Mouse (Mus musculus): ENCODE measurements around the gene Gm49384. TPM values are rescaled to one million over a fixed set of nuclear protein-coding genes. Genes with fewer than 3 reads are reported as not detected.

Gm49384 gene
- polyA plus RNA-seq, 2 experiments from 2014 or later, result 8.1 to 8.9 TPM

- no peak for ATAC-seq
Observed at GRCm38 (mm10) chr12:69207396-69207795, 3.3 kb upstream of the Gm49384 start.

DNA sequence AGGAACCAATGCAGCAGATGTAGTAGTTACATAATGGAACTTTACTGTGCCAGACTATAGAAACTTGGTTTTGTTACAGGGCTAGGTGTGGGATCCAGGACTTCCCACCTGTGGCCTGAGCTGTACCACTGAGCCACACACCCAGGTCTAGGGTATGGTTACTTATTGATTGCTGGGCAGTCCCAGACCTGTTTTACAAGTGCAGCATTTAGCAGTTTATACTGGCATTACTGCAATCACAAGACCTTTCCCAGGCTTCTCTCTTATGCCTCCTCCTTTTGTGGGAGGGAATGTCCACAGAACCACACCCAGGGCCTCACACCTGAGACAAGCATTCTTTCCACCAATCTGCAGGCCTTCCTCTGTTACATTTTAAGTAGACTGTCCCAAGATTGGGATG, 5.1 kb downstream of the Gm49384 start:
- ATAC-seq, result no peak

- ATAC-seq, result peak; percentile 5
Observed at GRCm38 (mm10) chr12:69198164-69198535, 5.9 kb downstream of the Gm49384 start, which contains the start of gene Dnaaf2. Gene Dnaaf2 (minus strand): TSS chr12:69198429.

DNA sequence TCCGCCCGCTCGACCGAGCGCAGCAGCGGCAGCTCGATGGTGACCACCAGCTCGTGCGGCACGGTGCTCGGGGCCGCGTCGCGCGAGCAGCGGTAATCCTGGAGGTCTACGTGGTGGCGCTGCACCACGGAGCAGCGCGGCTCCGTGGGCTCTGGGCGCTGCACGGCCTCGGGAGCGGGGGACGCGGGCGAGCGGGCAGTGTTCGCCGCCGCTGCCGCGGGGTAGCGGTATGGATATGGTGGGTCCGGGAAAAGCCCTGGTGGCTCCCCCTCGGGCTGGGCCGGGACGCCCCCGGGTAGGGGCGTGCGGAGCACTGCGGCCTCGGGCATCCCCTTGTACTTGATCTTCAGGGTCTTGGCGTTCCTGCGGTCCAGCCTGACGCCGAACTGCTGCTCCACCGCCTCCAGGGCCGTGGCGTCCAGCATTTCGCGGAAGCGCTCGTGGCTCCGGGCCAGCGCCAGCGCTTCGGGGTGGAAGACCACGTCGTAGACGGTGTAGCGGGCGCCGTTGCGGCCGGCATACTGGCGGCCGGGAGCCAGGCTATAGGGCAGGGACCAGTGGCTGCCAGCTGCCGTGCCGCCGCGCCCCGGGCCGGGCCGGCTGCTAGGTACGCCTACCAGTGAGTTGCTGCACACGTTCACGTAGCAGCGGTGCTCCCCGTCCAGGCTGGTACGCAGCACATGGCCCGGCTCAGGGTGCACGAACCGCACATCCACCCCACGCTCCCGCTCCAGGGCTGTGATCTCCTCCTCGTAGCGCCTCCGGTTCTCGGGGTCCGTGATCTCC, 6.5 kb downstream of the Gm49384 start:
- peak; percentile 69 for ATAC-seq

DNA sequence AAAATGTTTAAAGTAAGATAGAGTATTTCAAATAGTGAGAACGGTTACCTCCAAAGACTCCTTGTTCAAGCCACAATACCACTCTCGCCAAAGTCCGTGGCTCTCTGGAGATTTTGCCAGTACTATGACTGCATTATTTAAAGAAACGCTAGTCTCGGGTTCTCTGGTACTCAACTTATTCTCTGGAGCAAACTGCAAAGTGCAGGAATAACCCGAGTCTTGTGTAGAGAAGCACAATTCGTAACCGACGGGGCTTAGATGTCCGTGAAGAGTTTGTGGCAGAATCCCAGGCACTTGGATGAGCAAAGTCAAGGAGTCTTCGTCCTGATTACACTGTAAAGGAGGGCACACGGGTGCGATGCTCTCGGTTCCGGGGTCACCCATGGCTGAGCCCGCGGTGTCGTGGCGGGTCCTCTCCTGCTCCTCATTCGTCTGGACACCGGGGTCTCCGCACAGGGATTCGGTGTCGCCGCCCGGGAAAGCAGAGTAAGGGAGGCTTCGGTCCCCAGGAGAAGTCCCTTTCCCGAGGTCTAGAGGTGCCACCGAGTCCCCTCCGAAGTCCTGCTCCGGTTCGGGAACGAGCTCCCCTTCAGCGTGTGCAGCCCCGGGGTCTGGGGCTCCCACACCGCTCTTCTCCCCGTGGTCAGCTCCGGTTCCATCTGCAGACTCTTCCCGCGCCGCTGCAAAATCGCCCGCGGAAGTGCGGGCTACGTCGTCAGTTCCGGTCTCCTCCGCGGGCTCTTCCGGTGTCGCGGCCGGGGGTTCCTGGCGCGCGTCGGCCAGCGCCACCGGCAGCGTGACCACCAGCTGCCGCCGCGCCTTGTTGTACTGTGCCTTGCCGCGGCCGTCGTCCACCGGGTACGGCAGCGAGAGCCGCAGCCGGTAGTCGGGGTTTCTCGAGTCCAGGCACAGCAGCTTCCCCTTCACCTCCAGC, 7.4 kb downstream of the Gm49384 start, which contains the start of gene Gm49383:
Gene Gm49383, minus strand, starts transcription at position 661 of the 934 bp plus-strand sequence.
- peak; percentile 75 for ATAC-seq

DNA sequence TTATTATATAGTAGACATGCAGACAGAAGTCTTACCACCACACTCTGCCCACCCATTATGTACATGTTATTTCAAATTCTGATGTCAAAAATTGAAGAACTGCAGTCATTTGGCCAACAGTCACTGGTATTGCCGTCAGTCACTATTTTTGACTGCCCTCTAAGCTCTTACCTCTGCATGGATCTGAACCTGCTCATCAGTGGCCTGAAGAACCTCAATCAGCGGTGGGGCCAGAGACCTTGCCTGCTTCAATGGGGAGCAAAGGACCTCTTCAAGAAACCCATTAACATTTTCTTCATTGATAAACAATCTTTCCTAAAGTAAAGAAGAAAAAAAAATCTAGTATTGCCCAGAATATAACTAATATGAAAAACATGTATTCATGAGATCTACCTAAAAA, 11.4 kb downstream of the Gm49384 start:
- ATAC-seq, result no peak

- ATAC-seq, result no peak
Observed at GRCm38 (mm10) chr12:69191396-69191795, 12.7 kb downstream of the Gm49384 start.

DNA sequence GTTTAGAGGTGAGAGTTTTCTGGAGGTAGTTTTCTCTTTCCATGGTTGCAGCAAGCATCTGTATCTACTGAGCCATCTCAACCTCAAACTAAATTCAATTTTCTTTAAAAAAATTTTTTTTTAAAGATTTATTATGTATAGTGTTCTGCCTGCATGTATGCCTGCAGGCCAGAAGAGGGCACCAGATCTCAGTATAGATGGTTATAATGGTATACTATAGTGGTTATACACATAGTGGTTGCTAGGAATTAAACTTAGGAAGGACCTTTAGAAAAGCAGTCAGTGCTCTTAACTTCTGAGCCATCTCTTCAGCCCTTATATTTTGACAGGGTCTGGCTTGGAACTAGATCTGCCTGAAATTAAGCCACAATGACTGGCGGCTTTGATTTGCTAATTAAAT, 13.5 kb downstream of the Gm49384 start:
- peak; percentile 73 for ATAC-seq

GRCm38 (mm10) chr12:69190074-69190473, 14.0 kb downstream of the Gm49384 start:
- ATAC-seq, result no peak

GRCm38 (mm10) chr12:69186811-69187471, 17.1 kb downstream of the Gm49384 start:
- ATAC-seq, result no peak

GRCm38 (mm10) chr12:69185371-69185770, 18.7 kb downstream of the Gm49384 start:
- ATAC-seq, result no peak

- ATAC-seq, result peak; percentile 38
Observed at GRCm38 (mm10) chr12:69184342-69185295, 19.4 kb downstream of the Gm49384 start.

GRCm38 (mm10) chr12:69183583-69184308, 20.3 kb downstream of the Gm49384 start, which contains the start of the genes Rpl36al and Mgat2:
Gene Rpl36al (minus strand): TSS chr12:69184083.
Gene Mgat2 (plus strand): TSS chr12:69184157.
- peak; percentile 96 for ATAC-seq

DNA sequence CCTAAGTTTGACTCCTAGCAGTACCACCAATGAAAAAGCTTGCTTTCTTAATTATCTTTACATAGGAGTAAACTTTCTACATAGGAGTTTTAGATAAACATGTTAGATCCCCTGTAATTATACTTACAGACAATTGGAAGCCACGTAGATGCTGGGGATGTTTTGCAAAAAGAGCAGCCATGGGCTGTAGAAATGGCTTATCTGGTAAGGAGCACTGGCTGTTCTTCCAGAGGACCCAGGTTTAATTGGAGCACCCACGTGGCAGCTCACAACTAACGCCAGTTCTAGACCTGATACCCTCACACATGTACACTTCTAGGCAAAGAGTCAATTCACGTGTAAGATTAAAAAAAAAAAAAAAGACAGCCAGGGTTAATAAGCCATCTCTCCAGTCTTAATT, 22.3 kb downstream of the Gm49384 start:
- ATAC-seq, result no peak

- no peak for ATAC-seq
Observed at GRCm38 (mm10) chr12:69179371-69179770, 24.7 kb downstream of the Gm49384 start.

GRCm38 (mm10) chr12:69177526-69177925, 26.5 kb downstream of the Gm49384 start:
- ATAC-seq, result no peak

- ATAC-seq, result no peak
Observed at GRCm38 (mm10) chr12:69175975-69176374, 28.1 kb downstream of the Gm49384 start.

- no peak for ATAC-seq
Observed at GRCm38 (mm10) chr12:69171307-69171706, 32.8 kb downstream of the Gm49384 start.

DNA sequence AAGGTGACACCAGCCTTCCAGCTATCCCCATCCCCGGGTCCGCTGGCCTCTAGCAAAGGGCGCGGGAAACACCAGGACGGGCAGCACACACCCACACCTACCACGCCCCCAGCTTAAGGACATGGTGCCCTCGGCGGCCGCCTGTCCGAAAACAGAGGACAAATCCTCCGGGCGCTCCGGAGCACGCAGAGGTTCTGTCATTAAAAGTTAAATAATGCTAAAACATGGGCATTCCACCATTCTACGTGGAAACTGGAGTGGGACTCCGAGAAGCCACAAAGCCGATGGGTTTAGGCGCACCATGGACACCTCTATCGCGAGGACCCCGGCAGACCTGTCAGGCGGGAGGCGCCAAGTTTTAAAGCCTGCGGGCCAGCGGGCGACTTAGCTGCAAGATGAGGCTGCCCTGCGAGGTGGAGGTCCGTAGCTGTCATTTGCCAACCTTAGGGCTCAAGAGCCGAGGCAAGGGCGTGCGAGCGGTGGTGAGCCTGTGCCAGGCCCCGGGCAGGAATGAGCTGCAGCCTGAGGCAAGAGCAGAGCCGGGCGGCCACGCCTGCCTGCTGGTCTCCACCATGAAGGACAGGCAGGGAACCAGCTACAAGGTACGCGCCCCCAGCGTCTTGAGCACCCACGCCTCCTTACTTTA, 35.5 kb downstream of the Gm49384 start, which contains the start of gene Lrr1:
Gene Lrr1, plus strand, starts transcription at position 354 of the 646 bp plus-strand sequence.
- peak; percentile 87 for ATAC-seq
